Mouse (Mus musculus) liver, postnatal 0 days (tissue): ENCODE measurements around the gene Sugt1. TPM values are rescaled to one million over a fixed set of nuclear protein-coding genes. Genes with fewer than 3 reads are reported as not detected.

Experiments used
- ATAC-seq: fragments of 200-750 bp; cut with Nextera tagmentation; 2 replicates; pipeline ENCODE4 v1.8.0; 2017; ENCODE audit warnings: mild to moderate bottlenecking, moderate library complexity
- DNase-seq: peaks from one replicate; pipeline ENCODE4 v3.0.0-alpha.2; 2016
- H3K27ac ChIP-seq: fragments of 300-500 bp; sonication (generic); 2 replicates; pipeline ENCODE4 v1.5.1; 2014; ENCODE audit warnings: antibody characterized with exemption, moderate library complexity, mild to moderate bottlenecking, low read depth
- H3K27me3 ChIP-seq: fragments of 300-500 bp; sonication (generic); 2 replicates; pipeline ENCODE4 v1.6.1; 2014; ENCODE audit warnings: low read length, control low read depth, mixed read lengths; ENCODE audit not compliant: insufficient read depth
- H3K36me3 ChIP-seq: fragments of 300-500 bp; sonication (generic); replicated peaks from 2 replicates; pipeline ENCODE4 v1.6.1; 2014; ENCODE audit warnings: mild to moderate bottlenecking, control low read depth, low read length, moderate library complexity, mixed read lengths; ENCODE audit not compliant: insufficient read depth
- H3K4me1 ChIP-seq: fragments of 300-500 bp; sonication (generic); 2 replicates; pipeline ENCODE4 v1.6.1; 2014; ENCODE audit warnings: antibody characterized with exemption, mild to moderate bottlenecking, control low read depth; ENCODE audit not compliant: insufficient read depth
- H3K4me2 ChIP-seq: fragments of 300-500 bp; sonication (generic); 2 replicates; pipeline ENCODE4 v1.6.1; 2014; ENCODE audit warnings: low read depth, mild to moderate bottlenecking, low read length, moderate library complexity, mixed read lengths
- H3K4me3 ChIP-seq: fragments of 300-500 bp; sonication (generic); 2 replicates; pipeline ENCODE4 v1.5.1; 2014; ENCODE audit warnings: low read depth, low read length
- H3K9ac ChIP-seq: fragments of 300-500 bp; sonication (generic); replicated peaks from 2 replicates; pipeline ENCODE4 v1.6.1; 2014; ENCODE audit warnings: mild to moderate bottlenecking, moderate library complexity
- H3K9me3 ChIP-seq: fragments of 300-500 bp; sonication (generic); 2 replicates; pipeline ENCODE4 v1.6.1; 2016; ENCODE audit warnings: mild to moderate bottlenecking, control low read depth, low read length, mixed read lengths
- CTCF ChIP-seq: sonication (generic); IDR thresholded peaks from 2 replicates; pipeline ENCODE4 v1.5.1; 2016; ENCODE audit warnings: antibody characterized with exemption, low read depth
- EP300 ChIP-seq: IDR thresholded peaks from 2 replicates; pipeline ENCODE4 v1.6.1; 2016; ENCODE audit warnings: antibody characterized with exemption, low read depth, mild to moderate bottlenecking
- WGBS: fragments of 180-500 bp; shearing (Covaris S2); extraction: QIAGEN DNeasy Blood & Tissue Kit; methylation state at CpG from one replicate; pipeline ENCODE4 v1.1.7; 2014; ENCODE audit not compliant: insufficient replicate concordance; 5-methylcytosine and 5-hydroxymethylcytosine counted together
- polyA plus RNA-seq: library from polyadenylated mRNA; unstranded; fragments of >200 nt; fragmentation: Nextera tagmentation; extraction: Ambion mirVana; gene quantifications from 2 replicates; pipeline ENCODE4 v1.2.1, GENCODE M21; 2015

Sugt1 gene
- polyA plus RNA-seq, 1 experiment from 2014 or later, result 33.2 TPM

GRCm38 (mm10) chr14:79617121-79617828 lies 29.8 kb downstream of the Sugt1 start:
- no peak overlapping the region for H3K4me3 ChIP-seq
- peaks cover 36% of the 10 kb centered on the region for H3K36me3 ChIP-seq
- TF ChIP-seq EP300 (no peak), CTCF (peak; percentile 58)
- H3K9me3 ChIP-seq, result no peaks in the 10 kb centered on the region
- no peak for ATAC-seq
- 80% methylated on average over 8 of the region's 8 CpGs for WGBS
- no peak overlapping the region for H3K27ac ChIP-seq
- H3K27me3 ChIP-seq, result no peaks in the 10 kb centered on the region
- H3K9ac ChIP-seq, result no peak overlapping the region
- no peaks in the 10 kb centered on the region for H3K4me1 ChIP-seq
- no peak for DNase-seq
- H3K4me2 ChIP-seq, result no peak overlapping the region

GRCm38 (mm10) chr14:79619802-79620201 lies 32.3 kb downstream of the Sugt1 start:
- peaks cover 28% of the 10 kb centered on the region for H3K36me3 ChIP-seq
- no peak for DNase-seq
- no peaks in the 10 kb centered on the region for H3K27me3 ChIP-seq
- H3K4me2 ChIP-seq, result no peak overlapping the region
- no peaks in the 10 kb centered on the region for H3K9me3 ChIP-seq
- H3K27ac ChIP-seq, result no peak overlapping the region
- H3K4me1 ChIP-seq, result no peaks in the 10 kb centered on the region
- 89% methylated on average over 7 of the region's 7 CpGs for WGBS
- ATAC-seq, result no peak
- H3K9ac ChIP-seq, result no peak overlapping the region
- TF ChIP-seq EP300 (no peak), CTCF (no peak)
- no peak overlapping the region for H3K4me3 ChIP-seq

- Histone ChIP-seq H3K4me3 (no peak overlapping the region), H3K4me1 (no peaks in the 10 kb centered on the region), H3K27ac (no peak overlapping the region), H3K9me3 (no peaks in the 10 kb centered on the region), H3K9ac (no peak overlapping the region), H3K27me3 (no peaks in the 10 kb centered on the region), H3K36me3 (peaks cover 36% of the 10 kb centered on the region), H3K4me2 (no peak overlapping the region)
- TF ChIP-seq CTCF (no peak), EP300 (peak; percentile 56; the same call in 1 of the 2 replicates)
- DNase-seq (no peak), ATAC-seq (no peak)
- 66% methylated on average over 3 of the region's 3 CpGs for WGBS
Measured at GRCm38 (mm10) chr14:79621143-79621542, 33.7 kb downstream of the Sugt1 start.

GRCm38 (mm10) chr14:79632330-79632729 lies 44.8 kb downstream of the Sugt1 start:
- Histone ChIP-seq H3K27me3 (no peaks in the 10 kb centered on the region), H3K9ac (no peak overlapping the region), H3K4me2 (no peak overlapping the region), H3K27ac (no peak overlapping the region), H3K36me3 (peaks cover 5% of the 10 kb centered on the region; the same call in 1 of the 2 replicates), H3K9me3 (no peaks in the 10 kb centered on the region), H3K4me1 (no peaks in the 10 kb centered on the region), H3K4me3 (no peak overlapping the region)
- no peak for DNase-seq
- WGBS, result 86% methylated on average over 6 of the region's 6 CpGs
- TF ChIP-seq EP300 (no peak), CTCF (no peak)
- no peak for ATAC-seq

- Histone ChIP-seq H3K9me3 (no peaks in the 10 kb centered on the region), H3K4me2 (no peak overlapping the region), H3K4me3 (no peak overlapping the region), H3K27ac (no peak overlapping the region), H3K9ac (no peak overlapping the region), H3K36me3 (peaks cover 5% of the 10 kb centered on the region; the same call in 1 of the 2 replicates), H3K4me1 (no peaks in the 10 kb centered on the region), H3K27me3 (no peaks in the 10 kb centered on the region)
- 58% methylated on average over 2 of the region's 2 CpGs for WGBS
- no peak for ATAC-seq
- no peak for DNase-seq
- TF ChIP-seq CTCF (no peak), EP300 (peak; percentile 21; the same call in 1 of the 2 replicates)
Measured at GRCm38 (mm10) chr14:79633196-79633595, 45.7 kb downstream of the Sugt1 start.

- no peak for DNase-seq
- H3K9ac ChIP-seq, result no peak overlapping the region
- no peak for ATAC-seq
- WGBS, result 67% methylated on average over 4 of the region's 4 CpGs
- no peaks in the 10 kb centered on the region for H3K9me3 ChIP-seq
- TF ChIP-seq CTCF, result no peak
- no peak for TF ChIP-seq EP300
- no peaks in the 10 kb centered on the region for H3K36me3 ChIP-seq
- H3K27me3 ChIP-seq, result no peaks in the 10 kb centered on the region
- no peak overlapping the region for H3K4me3 ChIP-seq
- H3K4me1 ChIP-seq, result peaks cover 2% of the 10 kb centered on the region; the same call in 1 of the 2 replicates
- no peak overlapping the region for H3K4me2 ChIP-seq
- no peak overlapping the region for H3K27ac ChIP-seq
Measured at GRCm38 (mm10) chr14:79636814-79637213, 49.3 kb downstream of the Sugt1 start.
